ENCODE assay signal across 14 mouse cellular contexts in the genomic region with DNA sequence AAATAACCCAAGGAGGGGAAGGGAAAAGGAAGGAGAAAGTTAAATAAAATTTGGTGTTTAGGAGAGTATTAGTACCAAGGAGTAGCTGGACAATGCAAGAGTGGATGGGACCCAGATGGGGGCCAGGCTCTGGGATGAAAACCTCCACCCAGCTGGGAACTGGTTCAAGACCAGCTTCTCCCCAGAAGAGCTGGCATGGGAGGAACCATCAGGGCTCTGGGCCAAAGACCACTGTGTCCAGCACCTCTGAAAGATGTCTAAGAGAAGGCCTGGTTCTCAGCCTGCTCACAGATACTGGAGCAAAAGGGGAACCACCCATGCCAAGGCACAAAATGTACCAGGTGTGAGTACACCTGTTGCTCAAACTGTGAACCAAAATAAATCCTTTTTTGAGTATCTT. TPM values are rescaled to one million over a fixed set of nuclear protein-coding genes. Genes with fewer than 3 reads are reported as not detected.
DNase-seq lines count a peak whose midpoint lies in the region.
"Had no signal": no experiment of that assay in that cellular context is flagged by ENCODE, and none has a peak within 500 bp of the region (broad histone marks: within the 10 kb centered on the region; RNA-seq: fewer than 3 reads in every experiment).

No protein-coding gene starts in this region.

- intact Hi-C loops in heart, postnatal 25 days (cut with DNase I), result no loop called here

- DNase-seq in cerebellum, postnatal 10 days, result peak; percentile 54 to 67
- no peak for DNase-seq in cerebellum, postnatal 36 days
- DNase-seq in heart, adult 11 months, result peak; percentile 71
- DNase-seq in heart, postnatal 25 days (ENCODE audit: low spot score), result no peak
- DNase-seq: adrenal gland, adult 2 months; adrenal gland, adult 8-10 months; adrenal gland, postnatal 10 days; adrenal gland, postnatal 14 days; adrenal gland, postnatal 25 days; adrenal gland, postnatal 36 days; B cell, adult 2 months; cerebellum, adult 11 months; cerebellum, adult 11-12 months; cerebellum, adult 18-20 months had no signal

RNA-seq across cellular contexts. Expression of a gene that starts 20.4 kb away (rescaled TPM):
- total RNA-seq in heart, postnatal 25 days (2021), result 100 to 1,000 TPM; 201 to 234 TPM

Comparison
In these comparisons a context has a peak if more than half of its experiments do, and no peak if none do; other contexts are left out.
1. DNase-seq: peak in cerebellum, postnatal 10 days (2 of 2) and heart, adult 11 months (single experiment); none in cerebellum, postnatal 36 days (0 of 2) and heart, postnatal 25 days (single experiment).